Mouse (Mus musculus) thymus, postnatal 36 days (tissue): ENCODE data around the gene Rcan3.

Experiments
- DNase-seq, 2 experiments: peaks; one replicate each; pipeline ENCODE4 v3.0.0; 2022; ENCODE audit warnings: mixed read lengths in 2 of 2

The Rcan3 gene

DNA sequence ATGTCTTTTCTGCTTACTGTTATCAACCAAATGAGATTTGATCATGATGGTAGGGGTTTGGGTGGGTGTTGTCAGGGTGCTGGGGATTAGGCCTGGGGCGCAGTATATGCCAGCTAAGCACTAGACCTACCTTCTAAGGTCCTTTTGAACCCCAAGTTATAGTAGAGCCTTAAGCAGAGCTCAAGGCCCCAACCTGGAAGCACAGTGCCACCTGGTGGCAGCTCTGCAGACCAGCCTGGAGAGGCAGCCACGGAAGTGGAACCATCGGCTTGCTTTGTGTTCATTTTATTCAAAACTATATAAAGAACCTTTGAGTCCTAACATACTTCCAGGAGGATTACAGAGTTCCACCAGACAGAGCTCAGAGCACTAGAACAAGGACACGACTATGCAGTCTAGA, 22.0 kb downstream of the Rcan3 start:
- peak; percentile 60 to 64 for DNase-seq

DNA sequence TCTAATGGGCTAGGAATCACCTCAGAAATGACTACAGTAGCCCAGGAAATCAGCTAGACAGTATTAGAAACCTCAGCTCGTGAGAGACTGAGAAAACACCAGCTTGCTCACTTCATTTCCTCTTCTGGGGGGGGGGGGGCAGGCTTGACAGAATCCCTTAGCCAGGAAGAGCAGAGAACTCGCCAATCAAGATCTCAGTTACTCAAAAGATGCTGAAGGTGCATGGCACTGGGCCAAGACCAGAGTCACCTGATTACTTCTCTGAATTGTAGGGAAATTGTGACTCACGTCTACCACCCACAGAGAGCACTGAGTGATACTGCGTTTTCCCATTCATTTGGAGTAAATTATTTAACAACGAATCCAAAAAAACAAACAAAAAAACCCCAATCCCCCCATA, 27.5 kb downstream of the Rcan3 start:
- peak; percentile 33 to 51 for DNase-seq

DNA sequence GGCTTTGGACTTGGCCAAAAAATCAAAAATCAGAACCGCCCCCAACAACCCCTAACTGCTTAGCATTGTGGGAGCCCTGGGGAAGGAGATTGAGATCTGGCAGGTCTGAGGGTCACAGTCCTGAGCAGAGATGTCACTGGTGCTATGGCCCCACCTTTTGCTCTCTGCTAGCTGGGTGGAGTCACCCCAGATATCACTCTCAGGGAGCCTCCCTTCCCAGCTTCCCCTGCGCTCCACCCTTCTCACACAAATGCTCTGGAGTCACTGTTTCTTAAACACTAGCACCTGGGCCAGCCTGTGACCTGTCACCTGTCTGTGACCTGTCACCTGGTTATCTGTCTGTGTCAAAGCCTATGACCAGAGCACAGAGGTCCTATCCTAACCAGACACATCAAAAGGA, 28.7 kb downstream of the Rcan3 start:
- no peak for DNase-seq

DNA sequence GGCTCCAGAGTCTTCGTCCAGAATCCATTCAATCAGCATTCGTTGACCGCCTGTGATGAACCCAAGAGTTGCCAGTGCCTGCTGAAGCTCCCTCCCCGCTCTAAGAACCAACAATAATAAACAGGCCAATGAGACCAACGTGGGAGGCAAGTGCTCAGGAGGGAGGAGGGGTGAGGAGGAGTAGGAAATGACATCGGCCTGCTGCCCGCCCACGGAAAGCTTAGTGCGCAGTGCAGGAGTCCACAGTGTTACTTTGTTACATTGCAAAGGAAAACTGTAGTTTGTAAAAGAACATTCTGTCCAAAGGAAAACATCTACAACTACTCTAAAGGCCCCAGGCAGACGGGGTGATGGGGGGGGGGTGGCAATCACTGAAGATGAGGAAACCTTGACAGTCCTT, 29.6 kb downstream of the Rcan3 start:
- no peak for DNase-seq

DNA sequence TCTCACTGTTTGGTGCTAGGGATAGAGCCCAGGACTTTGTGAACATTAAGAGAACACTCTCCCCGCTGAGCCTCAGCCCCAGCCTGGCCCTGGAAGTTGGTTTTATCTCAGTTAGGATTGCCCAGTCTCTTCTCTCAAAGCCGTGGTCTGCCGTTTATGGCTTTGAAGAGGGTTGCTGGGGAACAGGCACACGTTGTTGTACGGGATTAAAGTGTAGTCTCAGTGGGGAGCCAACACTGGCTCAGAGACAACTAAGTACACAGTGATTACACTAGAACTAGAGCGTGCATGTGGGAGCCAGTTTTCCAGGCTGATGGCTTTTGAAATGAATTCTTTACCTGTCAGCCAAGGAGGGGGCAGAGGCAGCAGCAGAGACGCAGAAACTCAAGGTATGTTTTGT, 31.8 kb downstream of the Rcan3 start:
- DNase-seq: no peak

DNA sequence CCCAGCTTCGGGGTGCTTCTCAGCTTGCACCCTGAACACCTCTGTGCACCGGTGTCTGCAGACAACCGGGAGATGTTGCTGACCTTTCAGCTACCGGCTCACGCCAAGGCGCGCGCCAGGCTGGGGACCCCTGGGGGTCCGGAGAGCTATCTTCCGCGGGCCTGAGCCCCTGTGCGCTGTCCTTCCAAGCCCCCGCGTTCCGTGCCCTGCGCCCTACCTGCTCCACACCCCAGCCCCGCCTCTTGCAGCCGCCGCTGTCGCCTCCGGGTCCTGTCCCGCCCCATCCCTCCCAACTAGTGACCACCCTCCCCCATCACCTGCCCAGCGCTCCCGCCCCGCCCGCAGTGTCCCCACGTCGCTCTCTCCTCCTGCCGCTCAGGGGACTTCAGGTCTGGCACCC, 35.7 kb downstream of the Rcan3 start, which contains the start of gene Ncmap:
Gene Ncmap, minus strand, starts transcription at position 237 of the 400 bp plus-strand sequence.
- DNase-seq: no peak

DNA sequence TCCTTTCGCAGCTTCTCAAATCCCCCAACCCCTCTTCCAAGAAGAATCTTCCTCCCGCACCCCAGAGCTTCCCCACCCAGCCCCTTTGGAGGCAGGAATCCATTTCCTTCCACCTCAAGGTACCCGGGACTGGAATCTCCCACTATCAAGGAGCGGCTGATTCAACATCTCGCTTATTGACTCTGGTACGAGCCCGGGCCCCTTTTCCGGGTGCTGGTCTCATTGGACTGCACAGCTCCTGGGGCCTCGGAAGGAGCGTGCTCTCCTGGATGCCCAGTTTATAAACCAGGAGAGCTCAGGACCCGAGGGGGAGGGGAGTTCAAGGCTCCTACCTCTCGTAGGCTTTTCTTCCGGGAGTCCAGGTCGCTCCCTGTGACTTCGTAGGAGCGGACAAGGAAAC, 36.1 kb downstream of the Rcan3 start:
- no peak for DNase-seq

DNA sequence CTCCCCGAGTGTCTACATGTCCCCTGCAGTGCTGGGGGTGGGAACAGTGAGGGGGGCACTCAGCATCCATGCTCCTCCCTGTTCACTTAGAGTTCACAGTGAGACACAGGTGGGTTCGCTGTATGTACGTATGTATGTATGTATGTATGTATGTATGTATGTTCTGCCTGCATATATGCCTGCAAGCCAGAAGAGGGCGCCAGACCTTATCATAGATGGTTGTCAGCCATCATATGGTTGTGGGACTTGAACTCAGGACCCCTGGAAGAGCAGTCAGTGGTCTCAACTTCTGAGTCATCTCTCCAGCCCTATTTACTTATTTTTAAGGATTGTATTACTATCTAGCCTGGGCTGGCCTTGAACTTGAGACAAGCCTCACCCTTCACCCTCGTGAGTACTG, 37.4 kb downstream of the Rcan3 start:
- no peak for DNase-seq

DNA sequence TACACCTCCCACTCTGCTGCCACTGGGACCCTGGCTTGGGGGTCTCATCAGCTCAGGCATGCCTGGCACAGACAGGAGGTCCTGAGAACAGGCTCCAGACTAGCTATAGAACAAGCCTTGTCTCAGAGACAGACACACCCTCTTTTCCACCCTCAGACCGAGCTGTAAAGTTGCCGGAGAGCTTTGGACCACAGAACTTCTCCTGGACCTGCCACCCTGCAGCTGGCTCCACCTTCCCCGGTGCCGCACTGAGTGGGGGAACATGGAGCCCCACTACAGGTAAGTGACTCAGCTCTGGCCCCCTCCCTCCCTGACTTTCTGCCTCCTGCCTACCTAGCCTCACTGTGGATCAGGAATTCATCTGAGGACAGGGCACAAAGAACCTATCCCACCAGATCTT, 38.3 kb downstream of the Rcan3 start:
- DNase-seq: no peak

DNA sequence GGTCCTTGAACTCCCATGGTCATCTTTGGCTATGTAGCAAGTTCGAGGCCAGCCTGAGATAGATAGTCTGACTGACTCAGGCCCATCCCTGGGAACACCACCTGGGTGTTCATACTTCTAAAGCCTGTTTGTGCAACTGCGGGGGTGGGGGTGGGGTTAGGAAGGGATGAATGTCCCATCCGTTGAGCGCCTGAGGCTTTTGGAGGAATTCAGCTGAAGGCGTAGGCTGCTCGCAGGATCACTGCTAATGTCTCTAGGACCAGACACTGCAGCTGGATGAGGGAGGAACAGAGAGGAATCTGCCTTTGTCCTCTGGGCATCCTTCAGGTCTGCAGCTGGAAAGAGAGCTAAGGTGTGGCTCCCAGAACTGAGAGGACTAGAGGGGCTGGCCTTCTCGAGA, 39.0 kb downstream of the Rcan3 start:
- no peak for DNase-seq

DNA sequence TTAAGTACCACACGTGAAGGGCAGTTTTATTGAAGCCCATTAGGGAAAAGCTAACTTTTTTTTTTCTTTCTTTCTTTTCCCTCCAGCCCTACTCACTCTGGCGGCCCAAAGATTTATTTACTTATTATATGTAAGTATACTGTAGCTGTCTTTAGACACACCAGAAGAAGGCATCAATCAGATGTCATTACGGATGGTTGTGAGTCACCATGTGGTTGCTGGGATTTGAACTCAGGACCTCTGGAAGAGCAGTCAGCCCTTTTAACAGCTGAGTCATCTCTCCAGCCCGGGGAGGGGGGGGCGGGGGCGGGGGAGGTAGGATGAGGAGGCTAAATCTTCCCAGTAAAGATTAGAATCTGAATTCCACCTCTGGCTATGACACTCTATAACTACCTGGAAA, 40.3 kb downstream of the Rcan3 start:
- DNase-seq: no peak

DNA sequence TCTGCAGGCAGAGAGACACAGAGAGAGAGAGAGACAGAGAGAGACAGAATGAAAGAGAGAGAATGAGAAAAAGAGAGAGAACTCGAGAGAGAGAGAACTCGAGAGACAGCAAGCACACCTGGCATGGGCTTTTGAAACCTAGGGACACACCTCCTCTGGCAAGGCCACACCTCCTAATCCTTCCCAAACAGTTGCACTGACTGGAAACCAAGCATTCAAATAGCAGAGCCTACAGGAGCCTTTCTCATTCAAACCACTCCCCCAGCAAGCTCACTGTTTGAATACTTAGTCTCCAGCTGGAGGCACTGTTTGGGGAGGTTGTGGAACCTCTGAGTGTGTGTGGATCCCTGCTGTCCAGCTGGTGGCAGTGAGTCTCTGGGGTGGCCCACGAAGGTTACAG, 40.9 kb downstream of the Rcan3 start:
- no peak for DNase-seq

DNA sequence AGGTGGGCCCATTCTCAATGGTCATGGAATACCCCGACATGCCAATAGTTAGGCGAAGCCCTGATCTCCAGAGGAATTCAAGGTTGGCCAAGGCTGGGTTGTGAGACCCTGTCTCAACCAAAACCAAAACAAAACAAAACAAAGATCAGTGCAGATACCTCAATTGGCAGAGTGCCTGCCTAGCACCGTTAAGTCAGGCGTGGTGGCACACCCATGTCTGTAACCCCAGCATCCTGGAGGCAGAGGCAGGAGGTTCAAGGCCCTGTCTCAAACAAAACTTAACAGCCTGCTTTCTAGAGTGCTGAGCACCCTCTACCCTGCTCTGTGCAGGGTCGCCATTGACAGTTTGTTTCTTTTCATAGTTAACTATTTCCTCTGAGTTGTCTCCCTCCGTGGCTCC, 42.6 kb downstream of the Rcan3 start:
- DNase-seq: no peak

DNA sequence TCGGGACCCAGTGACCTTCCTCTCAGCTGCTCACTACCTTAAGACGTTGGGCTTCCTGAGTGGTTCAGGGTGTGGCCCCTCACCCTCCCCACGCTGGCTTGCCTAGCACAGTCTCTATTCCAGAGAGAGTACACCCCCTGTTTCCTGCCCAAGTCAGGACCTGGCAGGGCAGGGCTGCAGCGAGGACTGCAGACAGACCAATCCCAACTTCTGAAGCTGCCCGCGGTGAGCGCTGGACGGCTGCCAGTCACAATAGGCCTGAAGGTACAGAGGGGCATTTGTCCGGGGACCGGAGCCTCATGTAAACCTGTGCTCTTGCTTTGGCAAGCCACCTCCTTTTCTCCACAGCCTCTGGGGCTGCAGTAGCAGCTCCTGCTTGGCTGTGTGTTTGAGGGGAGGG, 48.0 kb downstream of the Rcan3 start:
- no peak for DNase-seq

DNA sequence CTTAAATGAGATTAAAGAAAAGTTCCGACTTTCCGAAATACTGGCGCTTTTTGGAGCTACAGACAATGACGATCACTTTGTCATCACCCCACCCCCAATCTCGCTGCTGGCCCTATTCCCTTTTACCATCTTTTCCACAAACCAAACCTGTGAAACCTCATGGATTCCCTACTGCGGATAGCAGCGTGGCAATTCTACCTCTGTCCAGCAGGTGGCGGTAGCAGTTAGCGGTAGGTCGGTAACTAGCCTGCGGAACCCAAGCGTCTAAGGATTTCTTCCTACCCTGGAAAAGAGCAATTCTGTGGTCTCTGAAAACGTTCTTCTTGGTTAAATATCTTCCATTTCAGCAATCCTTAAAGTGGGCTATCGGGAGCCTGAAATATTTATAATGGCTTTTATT, 51.3 kb downstream of the Rcan3 start:
- peak; percentile 54 to 57 for DNase-seq

DNA sequence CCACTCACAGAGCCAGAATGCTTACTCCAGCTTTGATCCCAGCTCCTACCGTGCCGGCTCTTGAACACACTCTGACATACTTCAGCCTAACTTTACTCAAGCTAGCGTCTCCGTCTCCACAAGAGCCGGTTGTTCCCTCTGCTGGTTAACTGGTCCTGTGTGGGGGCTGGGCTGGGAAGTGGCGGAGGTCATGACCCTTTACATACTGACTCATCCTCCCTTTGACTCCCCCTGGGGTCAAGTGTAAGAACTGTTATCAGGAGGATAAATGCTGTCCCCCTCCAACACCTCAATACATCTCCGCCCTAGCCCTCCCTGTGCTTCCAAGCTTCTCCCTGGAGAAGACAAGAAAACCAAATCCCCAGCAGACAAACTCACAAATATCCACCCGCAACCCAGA, 52.3 kb downstream of the Rcan3 start:
- no peak for DNase-seq

DNA sequence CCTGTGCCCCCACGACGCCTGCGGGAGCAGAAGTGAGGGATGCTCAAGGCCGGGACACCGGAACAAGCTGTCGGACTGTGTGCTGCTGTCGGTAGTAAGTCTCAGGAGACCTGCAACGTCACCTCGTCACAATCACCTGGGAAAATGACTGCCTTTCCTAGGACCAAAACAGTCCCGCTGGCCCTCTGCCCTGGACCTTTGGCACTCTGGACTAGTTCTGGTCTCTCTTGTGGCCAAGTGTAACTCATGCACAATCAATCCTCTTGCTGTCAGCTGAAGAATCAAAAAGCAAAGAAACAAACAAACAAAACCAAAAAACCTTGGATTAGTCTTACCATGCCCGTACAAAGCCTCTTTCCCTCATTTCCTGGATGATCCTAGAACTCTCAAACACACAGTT, 56.4 kb downstream of the Rcan3 start:
- no peak for DNase-seq

DNA sequence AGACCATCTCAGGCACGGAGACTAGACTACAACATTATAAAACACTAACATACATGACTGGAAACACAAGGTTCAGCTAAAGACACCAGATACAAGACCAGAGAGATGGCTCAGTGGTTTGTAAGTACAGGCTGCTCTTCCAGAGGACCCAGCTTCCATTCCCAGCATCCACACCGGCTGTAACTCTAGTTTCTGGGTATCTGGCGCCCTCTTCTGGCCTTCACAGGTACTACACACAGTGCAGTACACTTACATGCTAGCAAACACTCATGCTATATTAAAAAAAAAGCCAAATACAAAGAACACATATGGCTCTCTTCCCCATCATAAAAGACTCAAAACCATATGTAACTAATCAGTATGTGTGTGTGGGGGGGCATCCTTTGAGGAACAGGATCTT, 58.2 kb downstream of the Rcan3 start:
- no peak for DNase-seq

DNA sequence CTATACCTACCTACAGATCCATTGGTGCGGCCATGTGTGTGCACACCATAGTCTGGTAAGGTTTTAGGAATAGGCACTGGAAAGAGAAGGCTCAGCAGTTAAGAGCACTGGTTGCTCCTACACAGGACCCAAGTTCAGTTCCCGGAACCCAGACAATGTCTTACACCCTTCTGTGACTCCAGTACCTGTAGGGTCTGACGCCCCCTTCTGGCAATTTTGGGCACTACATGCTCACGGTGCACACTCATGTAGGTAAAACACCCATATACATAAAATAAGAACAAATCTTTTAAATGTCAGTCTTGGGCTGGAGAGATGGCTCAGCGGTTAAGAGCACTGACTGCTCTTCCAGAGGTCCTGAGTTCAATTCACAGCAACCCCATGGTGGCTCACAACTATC, 60.4 kb downstream of the Rcan3 start:
- DNase-seq: no peak

DNA sequence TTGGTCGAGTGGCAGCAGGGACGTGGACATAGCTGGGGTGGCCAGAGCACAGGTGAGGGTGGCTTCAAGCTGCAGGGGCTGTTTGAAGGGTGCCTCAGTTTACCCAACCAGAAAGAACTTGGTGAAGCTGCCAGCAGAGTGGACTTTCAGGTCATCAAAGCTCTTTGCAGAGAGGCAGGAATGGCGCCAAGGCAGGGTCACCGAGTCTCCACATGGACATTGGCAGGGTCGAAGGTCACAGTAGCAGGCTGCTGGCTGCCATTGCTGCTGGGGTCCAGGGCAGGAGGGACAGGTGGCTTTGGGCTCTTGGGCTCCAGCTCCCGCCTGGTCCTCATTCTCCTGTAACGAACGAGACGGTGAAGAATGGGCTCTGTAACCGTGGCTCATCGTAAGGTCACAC, 63.3 kb downstream of the Rcan3 start:
- no peak for DNase-seq

DNA sequence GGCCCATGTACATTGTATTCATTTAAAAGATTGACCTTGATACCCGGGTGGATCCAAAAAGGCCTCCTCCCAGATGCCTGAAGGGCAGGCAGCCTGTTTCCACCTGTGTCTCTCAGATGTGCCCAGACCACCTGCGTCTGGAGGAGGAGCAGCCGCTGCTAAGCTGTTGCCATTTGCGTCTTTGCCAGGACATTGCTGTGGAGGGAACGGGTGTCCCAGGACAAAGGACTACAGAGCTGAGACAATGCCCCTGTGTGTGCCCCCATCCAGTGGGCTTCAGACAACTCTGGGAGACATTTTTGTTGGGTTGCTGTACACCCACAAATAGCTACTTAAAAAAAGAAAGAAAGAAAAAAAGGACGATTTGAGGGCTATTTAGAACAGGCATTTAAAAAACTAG, 70.8 kb downstream of the Rcan3 start:
- no peak for DNase-seq
